Mouse (Mus musculus): ENCODE results near the gene 2210408I21Rik. TPM values are rescaled to one million over a fixed set of nuclear protein-coding genes. Genes with fewer than 3 reads are reported as not detected.

Gene 2210408I21Rik
- total and polyA plus RNA-seq, 3 experiments: 0.05 to 28.2 (median 8.9) TPM

- ATAC-seq (ENCODE audit: extremely low read depth, insufficient number of reproducible peaks, low FRiP score, poor library complexity, severe bottlenecking) (no peak), DNase-seq (ENCODE audit: low spot score) (no peak)
- Histone ChIP-seq H3K36me3 (replicated peaks) (no peaks in the 10 kb centered on the region), H3K9me3 (replicated peaks) (no peaks in the 10 kb centered on the region), H3K27me3 (ENCODE audit: insufficient read depth, low read length) (no peaks in the 10 kb centered on the region), H3K4me1 (ENCODE audit: insufficient read depth, low read depth, low read length) (no peaks in the 10 kb centered on the region), H3K4me3 (ENCODE audit: low read depth, low read length) (no peak overlapping the region)
- TF ChIP-seq GATA2 (IDR thresholded peaks at IDR 0.05; ENCODE audit: borderline replicate concordance, low read depth, low read length) (no peak), CTCF (IDR thresholded peaks at IDR 0.05; ENCODE audit: low read depth, low read length) (no peak), TAL1 (conservative IDR thresholded peaks at IDR 0.05; ENCODE audit: low read depth, low read length) (no peak), POLR2AphosphoS5 (IDR thresholded peaks at IDR 0.05; ENCODE audit: insufficient replicate concordance, low read depth, low read length) (no peak), GATA1 (IDR thresholded peaks at IDR 0.05; ENCODE audit: borderline replicate concordance, low read length) (no peak)
These were observed 253.9 kb downstream of the 2210408I21Rik start for GRCm38 (mm10) chr13:77389209-77389608.

- H3K9me3 ChIP-seq (replicated peaks): no peaks in the 10 kb centered on the region
- DNase-seq (ENCODE audit: low spot score): no peak
- H3K36me3 ChIP-seq (replicated peaks): no peaks in the 10 kb centered on the region
- H3K4me3 ChIP-seq (ENCODE audit: low read depth, low read length): no peak overlapping the region
- H3K27me3 ChIP-seq (ENCODE audit: insufficient read depth, low read length): no peaks in the 10 kb centered on the region; the same call in 1 of the 2 replicates
- no peak for ATAC-seq (ENCODE audit: extremely low read depth, insufficient number of reproducible peaks, low FRiP score, poor library complexity, severe bottlenecking)
- TF ChIP-seq GATA1 (IDR thresholded peaks at IDR 0.05; ENCODE audit: borderline replicate concordance, low read length) (no peak), GATA2 (IDR thresholded peaks at IDR 0.05; ENCODE audit: borderline replicate concordance, low read depth, low read length) (no peak), TAL1 (conservative IDR thresholded peaks at IDR 0.05; ENCODE audit: low read depth, low read length) (no peak), POLR2AphosphoS5 (IDR thresholded peaks at IDR 0.05; ENCODE audit: insufficient replicate concordance, low read depth, low read length) (no peak), CTCF (IDR thresholded peaks at IDR 0.05; ENCODE audit: low read depth, low read length) (no peak)
- no peaks in the 10 kb centered on the region for H3K4me1 ChIP-seq (ENCODE audit: insufficient read depth, low read depth, low read length)
These were observed 261.0 kb downstream of the 2210408I21Rik start for GRCm38 (mm10) chr13:77396374-77396773.

- no peak for TF ChIP-seq GATA1 (IDR thresholded peaks at IDR 0.05; ENCODE audit: borderline replicate concordance, low read length)
- TF ChIP-seq POLR2AphosphoS5 (IDR thresholded peaks at IDR 0.05; ENCODE audit: insufficient replicate concordance, low read depth, low read length): no peak
- TF ChIP-seq TAL1 (conservative IDR thresholded peaks at IDR 0.05; ENCODE audit: low read depth, low read length): no peak
- TF ChIP-seq GATA2 (IDR thresholded peaks at IDR 0.05; ENCODE audit: borderline replicate concordance, low read depth, low read length): no peak
- no peak for TF ChIP-seq CTCF (IDR thresholded peaks at IDR 0.05; ENCODE audit: low read depth, low read length)
- DNase-seq (ENCODE audit: low spot score) (no peak), ATAC-seq (ENCODE audit: extremely low read depth, insufficient number of reproducible peaks, low FRiP score, poor library complexity, severe bottlenecking) (no peak)
- Histone ChIP-seq H3K36me3 (replicated peaks) (no peaks in the 10 kb centered on the region), H3K27me3 (ENCODE audit: insufficient read depth, low read length) (no peaks in the 10 kb centered on the region; the same call in 1 of the 2 replicates), H3K9me3 (replicated peaks) (no peaks in the 10 kb centered on the region), H3K4me1 (ENCODE audit: insufficient read depth, low read depth, low read length) (no peaks in the 10 kb centered on the region), H3K4me3 (ENCODE audit: low read depth, low read length) (no peak overlapping the region)
These were observed 261.6 kb downstream of the 2210408I21Rik start for GRCm38 (mm10) chr13:77396981-77397380.

GRCm38 (mm10) chr13:77397646-77398045 lies 262.3 kb downstream of the 2210408I21Rik start:
- ATAC-seq (ENCODE audit: extremely low read depth, insufficient number of reproducible peaks, low FRiP score, poor library complexity, severe bottlenecking) (no peak), DNase-seq (ENCODE audit: low spot score) (no peak)
- H3K9me3 ChIP-seq (replicated peaks): no peaks in the 10 kb centered on the region
- no peaks in the 10 kb centered on the region for H3K4me1 ChIP-seq (ENCODE audit: insufficient read depth, low read depth, low read length)
- TF ChIP-seq GATA1 (IDR thresholded peaks at IDR 0.05; ENCODE audit: borderline replicate concordance, low read length) (no peak), CTCF (IDR thresholded peaks at IDR 0.05; ENCODE audit: low read depth, low read length) (no peak), TAL1 (conservative IDR thresholded peaks at IDR 0.05; ENCODE audit: low read depth, low read length) (no peak), POLR2AphosphoS5 (IDR thresholded peaks at IDR 0.05; ENCODE audit: insufficient replicate concordance, low read depth, low read length) (no peak), GATA2 (IDR thresholded peaks at IDR 0.05; ENCODE audit: borderline replicate concordance, low read depth, low read length) (no peak)
- no peak overlapping the region for H3K4me3 ChIP-seq (ENCODE audit: low read depth, low read length)
- no peaks in the 10 kb centered on the region for H3K36me3 ChIP-seq (replicated peaks)
- H3K27me3 ChIP-seq (ENCODE audit: insufficient read depth, low read length): no peaks in the 10 kb centered on the region; the same call in 1 of the 2 replicates

GRCm38 (mm10) chr13:77398477-77398876 lies 263.1 kb downstream of the 2210408I21Rik start:
- Histone ChIP-seq H3K4me3 (ENCODE audit: low read depth, low read length) (no peak overlapping the region), H3K36me3 (replicated peaks) (no peaks in the 10 kb centered on the region), H3K27me3 (ENCODE audit: insufficient read depth, low read length) (no peaks in the 10 kb centered on the region; the same call in 1 of the 2 replicates), H3K4me1 (ENCODE audit: insufficient read depth, low read depth, low read length) (no peaks in the 10 kb centered on the region), H3K9me3 (replicated peaks) (no peaks in the 10 kb centered on the region)
- ATAC-seq (ENCODE audit: extremely low read depth, insufficient number of reproducible peaks, low FRiP score, poor library complexity, severe bottlenecking) (no peak), DNase-seq (ENCODE audit: low spot score) (no peak)
- no peak for TF ChIP-seq CTCF (IDR thresholded peaks at IDR 0.05; ENCODE audit: low read depth, low read length)
- no peak for TF ChIP-seq GATA1 (IDR thresholded peaks at IDR 0.05; ENCODE audit: borderline replicate concordance, low read length)
- TF ChIP-seq GATA2 (IDR thresholded peaks at IDR 0.05; ENCODE audit: borderline replicate concordance, low read depth, low read length): no peak
- TF ChIP-seq TAL1 (conservative IDR thresholded peaks at IDR 0.05; ENCODE audit: low read depth, low read length): no peak
- TF ChIP-seq POLR2AphosphoS5 (IDR thresholded peaks at IDR 0.05; ENCODE audit: insufficient replicate concordance, low read depth, low read length): no peak

GRCm38 (mm10) chr13:77400762-77401161 lies 265.4 kb downstream of the 2210408I21Rik start:
- no peak for ATAC-seq (ENCODE audit: extremely low read depth, insufficient number of reproducible peaks, low FRiP score, poor library complexity, severe bottlenecking)
- Histone ChIP-seq H3K27me3 (ENCODE audit: insufficient read depth, low read length) (no peaks in the 10 kb centered on the region), H3K36me3 (replicated peaks) (no peaks in the 10 kb centered on the region), H3K4me3 (ENCODE audit: low read depth, low read length) (no peak overlapping the region), H3K9me3 (replicated peaks) (no peaks in the 10 kb centered on the region), H3K4me1 (ENCODE audit: insufficient read depth, low read depth, low read length) (no peaks in the 10 kb centered on the region)
- TF ChIP-seq POLR2AphosphoS5 (IDR thresholded peaks at IDR 0.05; ENCODE audit: insufficient replicate concordance, low read depth, low read length): no peak
- no peak for TF ChIP-seq GATA1 (IDR thresholded peaks at IDR 0.05; ENCODE audit: borderline replicate concordance, low read length)
- TF ChIP-seq CTCF (IDR thresholded peaks at IDR 0.05; ENCODE audit: low read depth, low read length): no peak
- no peak for TF ChIP-seq GATA2 (IDR thresholded peaks at IDR 0.05; ENCODE audit: borderline replicate concordance, low read depth, low read length)
- TF ChIP-seq TAL1 (conservative IDR thresholded peaks at IDR 0.05; ENCODE audit: low read depth, low read length): no peak
- no peak for DNase-seq (ENCODE audit: low spot score)
